Mouse (Mus musculus) forebrain, embryonic 14.5 days (tissue): ENCODE data around the gene Csnk1g2. TPM values are rescaled to one million over a fixed set of nuclear protein-coding genes. Genes with fewer than 3 reads are reported as not detected.

ENCODE experiments used
- ATAC-seq: fragments of 200-750 bp; cut with Nextera tagmentation; 2 replicates; pipeline ENCODE4 v1.8.0; 2017; ENCODE audit warnings: mild to moderate bottlenecking, moderate library complexity
- DNase-seq: peaks from one replicate; pipeline ENCODE4 v3.0.0-alpha.2; 2015; ENCODE audit warnings: low spot score
- H3K27ac ChIP-seq: fragments of 300-500 bp; sonication (generic); 2 replicates; pipeline ENCODE4 v1.5.1; 2014; ENCODE audit warnings: low read depth, mild to moderate bottlenecking, control low read depth, low read length, moderate library complexity
- H3K27me3 ChIP-seq: fragments of 300-500 bp; sonication (generic); replicated peaks from 2 replicates; pipeline ENCODE4 v1.6.1; 2014; ENCODE audit warnings: low read length, control low read depth, mixed read lengths; ENCODE audit not compliant: control insufficient read depth, insufficient read depth
- H3K36me3 ChIP-seq: fragments of 300-500 bp; sonication (generic); 2 replicates; pipeline ENCODE4 v1.6.1; 2014; ENCODE audit warnings: low read length, control low read depth; ENCODE audit not compliant: control insufficient read depth, insufficient read depth
- H3K4me1 ChIP-seq: fragments of 300-500 bp; sonication (generic); 2 replicates; pipeline ENCODE4 v1.6.1; 2014; ENCODE audit warnings: antibody characterized with exemption, low read length, control low read depth; ENCODE audit not compliant: control insufficient read depth, insufficient read depth
- H3K4me2 ChIP-seq: fragments of 300-500 bp; sonication (generic); 2 replicates; pipeline ENCODE4 v1.6.1; 2014; ENCODE audit warnings: mild to moderate bottlenecking, control low read depth, low read length
- H3K4me3 ChIP-seq: fragments of 300-500 bp; sonication (generic); 2 replicates; pipeline ENCODE4 v1.5.1; 2014; ENCODE audit warnings: low read depth, low read length, control low read depth
- H3K9ac ChIP-seq: fragments of 300-500 bp; sonication (generic); 2 replicates; pipeline ENCODE4 v1.6.1; 2014; ENCODE audit warnings: mild to moderate bottlenecking, low read length, control low read depth, moderate library complexity
- H3K9me3 ChIP-seq: fragments of 300-500 bp; sonication (generic); replicated peaks from 2 replicates; pipeline ENCODE4 v1.6.1; 2016; ENCODE audit warnings: low read length, control low read depth, mixed read lengths; ENCODE audit not compliant: control insufficient read depth
- WGBS: fragments of 180-500 bp; shearing (Covaris S2); extraction: QIAGEN DNeasy Blood & Tissue Kit; methylation state at CpG from one replicate; pipeline ENCODE4 v1.1.7; 2014; 5-methylcytosine and 5-hydroxymethylcytosine counted together
- polyA plus RNA-seq: library from polyadenylated mRNA; unstranded; fragments of >200 nt; fragmentation: Nextera tagmentation; extraction: Ambion mirVana; gene quantifications from 2 replicates; pipeline ENCODE4 v1.2.1, GENCODE M21; 2014

Gene Csnk1g2
- polyA plus RNA-seq, 1 experiment from 2014 or later: 35.9 TPM

- Histone ChIP-seq H3K9me3 (no peaks in the 10 kb centered on the region), H3K4me2 (no peak overlapping the region), H3K27me3 (no peaks in the 10 kb centered on the region), H3K27ac (no peak overlapping the region), H3K4me3 (no peak overlapping the region), H3K4me1 (peaks cover 14% of the 10 kb centered on the region), H3K9ac (no peak overlapping the region), H3K36me3 (peaks cover 43% of the 10 kb centered on the region)
- ATAC-seq: no peak
- DNase-seq: no peak
- 97% methylated on average over 34 of the region's 34 CpGs for WGBS
Observed at GRCm38 (mm10) chr10:80606737-80607350, 15.8 kb upstream of the Csnk1g2 start.

GRCm38 (mm10) chr10:80608435-80608834 lies 14.2 kb upstream of the Csnk1g2 start:
- Histone ChIP-seq H3K9me3 (no peaks in the 10 kb centered on the region), H3K4me1 (peaks cover 8% of the 10 kb centered on the region), H3K9ac (no peak overlapping the region), H3K4me2 (no peak overlapping the region), H3K4me3 (no peak overlapping the region), H3K36me3 (peaks cover 53% of the 10 kb centered on the region), H3K27me3 (no peaks in the 10 kb centered on the region), H3K27ac (no peak overlapping the region)
- ATAC-seq: no peak
- DNase-seq: no peak
- 78% methylated on average over 3 of the region's 3 CpGs for WGBS

- no peak overlapping the region for H3K27ac ChIP-seq
- H3K4me1 ChIP-seq: no peaks in the 10 kb centered on the region; the same call in 1 of the 2 replicates
- no peak overlapping the region for H3K4me2 ChIP-seq
- 92% methylated on average over 10 of the region's 10 CpGs for WGBS
- H3K9ac ChIP-seq: no peak overlapping the region
- no peaks in the 10 kb centered on the region for H3K9me3 ChIP-seq
- ATAC-seq: no peak
- H3K36me3 ChIP-seq: peaks cover 62% of the 10 kb centered on the region
- DNase-seq: no peak
- H3K4me3 ChIP-seq: no peak overlapping the region
- H3K27me3 ChIP-seq: no peaks in the 10 kb centered on the region
Observed at GRCm38 (mm10) chr10:80609269-80609924, 13.2 kb upstream of the Csnk1g2 start.

- DNase-seq (no peak), ATAC-seq (no peak)
- H3K36me3 ChIP-seq: peaks cover 71% of the 10 kb centered on the region
- no peak overlapping the region for H3K4me3 ChIP-seq
- WGBS: 92% methylated on average over 9 of the region's 9 CpGs
- no peaks in the 10 kb centered on the region for H3K4me1 ChIP-seq
- no peak overlapping the region for H3K4me2 ChIP-seq
- H3K9ac ChIP-seq: no peak overlapping the region
- H3K27me3 ChIP-seq: no peaks in the 10 kb centered on the region
- no peak overlapping the region for H3K27ac ChIP-seq
- H3K9me3 ChIP-seq: no peaks in the 10 kb centered on the region
Observed at GRCm38 (mm10) chr10:80610116-80610785, 12.4 kb upstream of the Csnk1g2 start.

- no peak overlapping the region for H3K4me2 ChIP-seq
- no peaks in the 10 kb centered on the region for H3K27me3 ChIP-seq
- H3K4me3 ChIP-seq: no peak overlapping the region
- no peaks in the 10 kb centered on the region for H3K4me1 ChIP-seq
- no peak overlapping the region for H3K9ac ChIP-seq
- no peak overlapping the region for H3K27ac ChIP-seq
- H3K36me3 ChIP-seq: peaks cover 78% of the 10 kb centered on the region
- WGBS: 85% methylated on average over 4 of the region's 4 CpGs
- H3K9me3 ChIP-seq: no peaks in the 10 kb centered on the region
- DNase-seq (peak; percentile 57), ATAC-seq (peak; percentile 48; the same call in 1 of the 2 replicates)
Observed at GRCm38 (mm10) chr10:80611024-80611423, 11.6 kb upstream of the Csnk1g2 start.

- H3K9ac ChIP-seq: no peak overlapping the region
- H3K36me3 ChIP-seq: peaks cover 73% of the 10 kb centered on the region
- no peak overlapping the region for H3K27ac ChIP-seq
- no peaks in the 10 kb centered on the region for H3K4me1 ChIP-seq
- DNase-seq (no peak), ATAC-seq (no peak)
- H3K4me3 ChIP-seq: no peak overlapping the region
- 98% methylated on average over 3 of the region's 3 CpGs for WGBS
- no peak overlapping the region for H3K4me2 ChIP-seq
- H3K27me3 ChIP-seq: no peaks in the 10 kb centered on the region
- H3K9me3 ChIP-seq: no peaks in the 10 kb centered on the region
Observed at GRCm38 (mm10) chr10:80611905-80612304, 10.7 kb upstream of the Csnk1g2 start.

GRCm38 (mm10) chr10:80613821-80614220 lies 8.8 kb upstream of the Csnk1g2 start:
- peaks cover 54% of the 10 kb centered on the region for H3K36me3 ChIP-seq
- WGBS: 87% methylated on average over 3 of the region's 3 CpGs
- H3K27ac ChIP-seq: no peak overlapping the region

GRCm38 (mm10) chr10:80614351-80614750 lies 8.3 kb upstream of the Csnk1g2 start:
- Histone ChIP-seq H3K4me3 (no peak overlapping the region), H3K4me1 (no peaks in the 10 kb centered on the region), H3K27ac (no peak overlapping the region), H3K4me2 (no peak overlapping the region), H3K9ac (no peak overlapping the region), H3K27me3 (no peaks in the 10 kb centered on the region), H3K9me3 (no peaks in the 10 kb centered on the region), H3K36me3 (peaks cover 49% of the 10 kb centered on the region)
- 95% methylated on average over 6 of the region's 6 CpGs for WGBS
- no peak for ATAC-seq
- no peak for DNase-seq

More at GRCm38 (mm10) chr10:80613821-80614220, 8.8 kb upstream of the Csnk1g2 start:
- no peak overlapping the region for H3K9ac ChIP-seq
- no peaks in the 10 kb centered on the region for H3K4me1 ChIP-seq
- H3K4me2 ChIP-seq: no peak overlapping the region
- DNase-seq: no peak
- no peaks in the 10 kb centered on the region for H3K27me3 ChIP-seq
- H3K9me3 ChIP-seq: no peaks in the 10 kb centered on the region
- no peak overlapping the region for H3K4me3 ChIP-seq
- no peak for ATAC-seq

- Histone ChIP-seq H3K9me3 (no peaks in the 10 kb centered on the region), H3K27ac (no peak overlapping the region), H3K36me3 (peaks cover 31% of the 10 kb centered on the region), H3K27me3 (no peaks in the 10 kb centered on the region), H3K4me3 (no peak overlapping the region), H3K4me1 (peaks cover 4% of the 10 kb centered on the region), H3K4me2 (no peak overlapping the region), H3K9ac (no peak overlapping the region)
- DNase-seq (no peak), ATAC-seq (no peak)
- WGBS: 87% methylated on average over 9 of the region's 9 CpGs
Observed at GRCm38 (mm10) chr10:80618181-80618580, 4.5 kb upstream of the Csnk1g2 start.
